Mouse (Mus musculus) CH12F3 (cell line): ENCODE data around the gene Manbal.

Experiments
- in situ Hi-C: fragments of 300-500 bp; cut with MboI; formaldehyde crosslinking; loops from 2 replicates; pipeline ENCODE4 v1.14.3; 2020; ENCODE audit warnings: low sequenced_read_pairs

The Manbal gene

GRCm38 (mm10) chr2:157409793-157410533 lies 42.6 kb downstream of the Manbal start:
- in situ Hi-C loops = no loop called here

- in situ Hi-C loops = no loop called here
Observed at GRCm38 (mm10) chr2:157411151-157411693, 43.8 kb downstream of the Manbal start.

GRCm38 (mm10) chr2:157412497-157412896 lies 45.1 kb downstream of the Manbal start:
- in situ Hi-C loops = no loop called here

GRCm38 (mm10) chr2:157417229-157417628 lies 49.8 kb downstream of the Manbal start:
- in situ Hi-C loops = no loop called here

GRCm38 (mm10) chr2:157418206-157418605 lies 50.8 kb downstream of the Manbal start, which contains the start of gene Src:
Gene Src (plus strand): TSS chr2:157418444.
- in situ Hi-C loops = no loop called here

GRCm38 (mm10) chr2:157418609-157419071 lies 51.2 kb downstream of the Manbal start:
- in situ Hi-C loops = no loop called here

GRCm38 (mm10) chr2:157419506-157419905 lies 52.1 kb downstream of the Manbal start:
- in situ Hi-C loops = no loop called here

GRCm38 (mm10) chr2:157420404-157420803 lies 53.0 kb downstream of the Manbal start:
- in situ Hi-C loops = no loop called here

- in situ Hi-C loops = no loop called here
Observed at GRCm38 (mm10) chr2:157422062-157422655, 54.8 kb downstream of the Manbal start.

GRCm38 (mm10) chr2:157422854-157423705 lies 55.7 kb downstream of the Manbal start:
- in situ Hi-C loops = no loop called here

- in situ Hi-C loops = no loop called here
Observed at GRCm38 (mm10) chr2:157423706-157424125, 56.3 kb downstream of the Manbal start.

GRCm38 (mm10) chr2:157424126-157424903 lies 56.9 kb downstream of the Manbal start:
- in situ Hi-C loops = no loop called here

GRCm38 (mm10) chr2:157424904-157425642 lies 57.7 kb downstream of the Manbal start:
- in situ Hi-C loops = no loop called here

- in situ Hi-C loops = no loop called here
Observed at GRCm38 (mm10) chr2:157425643-157425988, 58.2 kb downstream of the Manbal start.

GRCm38 (mm10) chr2:157426171-157426570 lies 58.8 kb downstream of the Manbal start:
- in situ Hi-C loops = no loop called here

- in situ Hi-C loops = no loop called here
Observed at GRCm38 (mm10) chr2:157427164-157427563, 59.8 kb downstream of the Manbal start.

- in situ Hi-C loops = no loop called here
Observed at GRCm38 (mm10) chr2:157428351-157429139, 61.2 kb downstream of the Manbal start.

- in situ Hi-C loops = no loop called here
Observed at GRCm38 (mm10) chr2:157429735-157430134, 62.3 kb downstream of the Manbal start.
